17 mouse cellular contexts compared by ENCODE assay signal in genomic region chrX:110199902-110200301, GRCm38 (mm10).
DNase-seq lines count a peak whose midpoint lies in the region; ATAC-seq and TF ChIP-seq lines count a peak whose summit lies in the region.
"Had no signal": no experiment of that assay in that cellular context is flagged by ENCODE, and none has a peak within 500 bp of the region (broad histone marks: within the 10 kb centered on the region; RNA-seq: fewer than 3 reads in every experiment).

No protein-coding gene starts in this region.

- peak; percentile 10 for DNase-seq in kidney, adult 18-20 months
- DNase-seq in kidney, adult 9 months: peak; percentile 52
- DNase-seq in kidney, postnatal 14 days: peak; percentile 6
- DNase-seq in hindbrain, embryonic 14.5 days (ENCODE audit: low spot score): no peak
- no peak for DNase-seq in thymus, adult 2 months
- no peak for DNase-seq in spleen, adult 18-20 months
- DNase-seq: adrenal gland, adult 2 months; adrenal gland, postnatal 25 days; cerebellum, adult 18-20 months; cerebellum, postnatal 10 days; forebrain, postnatal 0 days; gastrocnemius, postnatal 14 days; heart, postnatal 36 days had no signal

- no peaks in the 10 kb centered on the region for H3K27me3 ChIP-seq in hindbrain, embryonic 14.5 days (ENCODE audit: control insufficient read depth, insufficient read depth, low read length)
- no peaks in the 10 kb centered on the region for H3K27me3 ChIP-seq in thymus, adult 2 months (ENCODE audit: control insufficient read depth, insufficient read depth, low read length)
- H3K27me3 ChIP-seq: CH12.LX; forebrain, embryonic 13.5 days; heart, embryonic 13.5 days had no signal

- H3K9me3 ChIP-seq in hindbrain, embryonic 14.5 days (ENCODE audit: control insufficient read depth, low read length): no peaks in the 10 kb centered on the region
- H3K9me3 ChIP-seq: embryonic facial prominence, embryonic 10.5 days; forebrain, embryonic 13.5 days; heart, embryonic 13.5 days had no signal

- no peak for ATAC-seq in hindbrain, embryonic 14.5 days (ENCODE audit: low FRiP score)
- ATAC-seq: forebrain, embryonic 13.5 days; forebrain, postnatal 0 days had no signal

- no peaks in the 10 kb centered on the region for H3K36me3 ChIP-seq in hindbrain, embryonic 14.5 days (replicated peaks; ENCODE audit: control insufficient read depth, insufficient read depth)
- H3K36me3 ChIP-seq in thymus, adult 2 months (ENCODE audit: control insufficient read depth, insufficient read depth, low read length): no peaks in the 10 kb centered on the region
- H3K36me3 ChIP-seq: embryonic facial prominence, embryonic 10.5 days; heart, embryonic 13.5 days had no signal

- no peak for TF ChIP-seq POLR2A in thymus, adult 2 months (IDR thresholded peaks at IDR 0.05; ENCODE audit: control insufficient read depth, extremely low read depth, insufficient read depth, low read length, poor library complexity)

- H3K4me3 ChIP-seq in hindbrain, embryonic 14.5 days (replicated peaks; ENCODE audit: low read length): no peak overlapping the region
- no peak overlapping the region for H3K4me3 ChIP-seq in thymus, adult 2 months (ENCODE audit: control insufficient read depth, insufficient read depth, low read length)
- H3K4me3 ChIP-seq: embryonic facial prominence, embryonic 10.5 days; forebrain, embryonic 13.5 days; heart, embryonic 13.5 days had no signal

- H3K27ac ChIP-seq in hindbrain, embryonic 14.5 days: no peak overlapping the region
- H3K27ac ChIP-seq in thymus, adult 2 months (ENCODE audit: control insufficient read depth, insufficient read depth, low read length): no peak overlapping the region
- H3K27ac ChIP-seq: embryonic facial prominence, embryonic 10.5 days; forebrain, embryonic 13.5 days; heart, embryonic 13.5 days had no signal

- no peak overlapping the region for H3K9ac ChIP-seq in hindbrain, embryonic 14.5 days
- H3K9ac ChIP-seq: forebrain, embryonic 13.5 days; forebrain, postnatal 0 days; heart, embryonic 13.5 days had no signal

- 60% methylated on average over 6 of the region's 6 CpGs for WGBS in hindbrain, embryonic 14.5 days
- 74% methylated on average over 6 of the region's 6 CpGs for WGBS in thymus, adult 2 months

- H3K4me2 ChIP-seq in hindbrain, embryonic 14.5 days (replicated peaks): no peak overlapping the region
- H3K4me2 ChIP-seq: forebrain, embryonic 13.5 days; heart, embryonic 13.5 days had no signal

- H3K4me1 ChIP-seq in hindbrain, embryonic 14.5 days (replicated peaks; ENCODE audit: control insufficient read depth, insufficient read depth, low read length): no peaks in the 10 kb centered on the region
- H3K4me1 ChIP-seq in thymus, adult 2 months (replicated peaks; ENCODE audit: control insufficient read depth, insufficient read depth, low read length): no peaks in the 10 kb centered on the region
- H3K4me1 ChIP-seq: embryonic facial prominence, embryonic 10.5 days; forebrain, embryonic 13.5 days; heart, embryonic 13.5 days had no signal

- TF ChIP-seq CTCF in thymus, adult 2 months (IDR thresholded peaks at IDR 0.05; ENCODE audit: borderline replicate concordance, control insufficient read depth, extremely low read depth, insufficient read depth, low read length, poor library complexity): no peak

Comparison
In these comparisons a context has a peak if more than half of its experiments do, and no peak if none do; other contexts are left out.
1. DNase-seq: peak in kidney, adult 18-20 months (single experiment), kidney, adult 9 months (single experiment) and kidney, postnatal 14 days (single experiment); none in hindbrain, embryonic 14.5 days (single experiment), thymus, adult 2 months (single experiment) and spleen, adult 18-20 months (0 of 2).